Mouse (Mus musculus): ENCODE results near the gene Gsta4.
"Not testable (repeated sequence)": the region's sequence is repeated elsewhere in the genome, so short reads cannot be mapped to it uniquely, and the experiment has no call there.

DNA sequence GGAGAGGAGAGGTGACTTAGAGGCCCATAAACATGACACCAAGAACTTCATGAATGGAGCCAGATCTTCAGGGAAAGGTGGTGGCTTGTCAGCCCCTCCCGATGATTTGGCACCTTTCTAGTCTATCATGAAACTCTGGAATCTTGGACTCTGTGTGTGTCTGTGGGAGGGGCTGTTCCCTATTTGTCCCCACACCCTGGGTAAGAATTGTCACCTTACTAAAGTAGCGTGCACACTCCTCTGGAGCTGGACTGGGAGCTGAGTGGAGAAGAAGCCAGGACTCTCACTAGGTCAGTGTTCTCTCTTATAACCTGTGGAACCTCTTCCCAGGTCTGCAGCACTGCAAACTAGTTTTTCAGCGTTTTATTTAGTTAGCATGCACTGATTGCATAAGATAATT is 74.3 kb downstream of the Gsta4 start, which contains the start of gene Gm3776:
- not testable (repeated sequence) for TF ChIP-seq CTCF (IDR thresholded peaks at IDR 0.05; ENCODE audit: borderline replicate concordance, insufficient read depth, low read depth, low read length); POLR2A (IDR thresholded peaks at IDR 0.05; ENCODE audit: borderline replicate concordance, insufficient read depth, low read length)
